Mouse (Mus musculus): Measurements from ENCODE around the gene Pigq.

DNA sequence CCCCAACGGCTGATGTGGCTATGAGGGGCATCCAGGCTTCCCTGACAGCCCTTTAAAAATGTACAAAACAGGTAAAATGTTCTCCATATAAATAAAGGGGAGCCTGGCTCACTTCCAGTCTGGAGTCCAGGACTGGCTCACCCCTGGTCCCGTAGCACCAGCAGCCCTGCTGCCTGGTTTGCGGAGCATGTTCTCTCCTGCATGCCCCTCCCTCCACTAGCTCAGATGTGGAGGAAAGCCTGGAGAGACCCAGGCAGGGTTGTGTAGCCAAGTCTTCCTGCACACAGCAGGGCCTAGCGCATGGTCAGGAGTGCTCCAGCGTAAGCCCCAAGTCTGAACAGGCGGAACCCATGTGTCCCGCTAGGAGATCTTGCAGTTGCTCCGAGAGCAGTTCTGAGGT, 61.5 kb downstream of the Pigq start:
- TF ChIP-seq CTCF (IDR thresholded peaks at IDR 0.05; ENCODE audit: extremely low read depth, insufficient read depth, insufficient read length, insufficient replicate concordance) (no peak), POLR2A (IDR thresholded peaks at IDR 0.05; ENCODE audit: low read depth, low read length) (no peak)

Data from spleen, adult 2 months (tissue).